Mouse (Mus musculus) CD8-positive naive resting alpha-beta T cell, adult 2 months (primary cell): ENCODE measurements around the gene Slc16a13.

Experiments used
- DNase-seq, 2 experiments: peaks; one replicate each; pipeline ENCODE4 v3.0.0; 2022; ENCODE audit warnings: low read depth in 2 of 2, low spot score in 2 of 2

Slc16a13 gene

DNA sequence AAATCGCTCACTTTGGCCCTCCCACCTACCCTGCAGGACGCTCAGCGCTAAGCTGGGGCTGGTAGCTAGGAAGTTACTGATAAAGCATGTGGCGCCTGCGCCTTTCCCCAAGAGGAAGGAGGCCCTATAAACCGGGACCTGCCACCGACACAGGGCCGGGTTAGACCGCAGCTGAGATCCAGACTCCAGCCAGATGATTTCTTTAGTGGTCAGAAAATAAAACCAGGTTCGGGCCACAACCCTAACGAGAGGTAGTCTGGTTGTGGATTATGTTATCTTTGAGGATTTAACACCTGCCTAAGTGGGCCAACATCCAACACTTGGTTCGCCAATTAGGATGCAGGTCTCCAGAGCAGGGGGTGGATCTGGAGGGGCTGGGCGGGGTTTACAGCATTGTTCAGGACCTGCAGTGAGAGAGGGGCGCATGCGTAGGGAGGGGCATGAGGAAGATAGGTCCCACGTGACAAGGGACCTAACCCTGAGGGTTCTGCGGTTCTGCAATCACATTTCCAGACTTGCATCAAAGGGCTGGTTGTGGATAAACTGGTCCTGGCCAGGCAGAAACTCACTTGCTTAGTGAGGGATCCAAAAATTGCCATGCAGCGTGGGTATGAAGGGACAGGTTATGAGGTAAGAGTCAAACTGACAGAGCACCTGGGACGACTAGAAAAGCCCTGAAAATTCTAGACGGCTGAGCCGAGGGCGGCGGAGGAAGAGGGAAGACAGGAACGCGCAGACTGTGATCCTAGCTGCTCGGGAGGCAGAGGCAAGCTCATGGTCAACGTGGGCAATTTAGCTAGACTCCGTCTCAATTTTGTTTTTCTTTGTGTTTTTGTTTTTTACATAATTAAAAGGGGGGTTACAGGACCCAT, at the start of gene Slc16a13:
Slc16a13 (minus strand) TSS at position 334 of the 872 bp plus-strand sequence.
- DNase-seq: peak; percentile 84 to 89

GRCm38 (mm10) chr11:70266405-70266804, 45.5 kb upstream of the Slc16a13 start:
- no peak for DNase-seq

- no peak for DNase-seq
These were observed 45.0 kb upstream of the Slc16a13 start for GRCm38 (mm10) chr11:70265819-70266218.

GRCm38 (mm10) chr11:70265252-70265651, 44.4 kb upstream of the Slc16a13 start:
- no peak for DNase-seq

DNA sequence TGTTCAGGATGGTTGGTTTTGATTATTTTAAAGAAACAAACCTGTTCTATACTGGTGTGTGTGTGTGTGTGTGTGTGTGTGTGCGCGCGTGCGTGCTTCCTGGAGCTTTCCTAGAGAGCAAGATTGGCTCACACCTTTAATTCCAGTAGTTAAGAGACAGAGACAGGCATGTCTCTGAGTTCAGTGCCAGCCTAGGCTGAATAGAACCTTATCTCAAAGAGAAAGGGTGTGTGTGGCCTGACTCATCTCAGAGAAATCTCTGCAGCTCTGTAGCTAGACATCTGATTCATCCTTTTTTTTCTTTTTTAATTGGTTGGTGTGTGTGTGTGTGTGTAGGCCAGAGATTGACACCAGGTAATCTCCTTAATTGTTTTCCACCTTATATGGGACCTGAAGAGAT, 38.2 kb upstream of the Slc16a13 start:
- no peak for DNase-seq

DNA sequence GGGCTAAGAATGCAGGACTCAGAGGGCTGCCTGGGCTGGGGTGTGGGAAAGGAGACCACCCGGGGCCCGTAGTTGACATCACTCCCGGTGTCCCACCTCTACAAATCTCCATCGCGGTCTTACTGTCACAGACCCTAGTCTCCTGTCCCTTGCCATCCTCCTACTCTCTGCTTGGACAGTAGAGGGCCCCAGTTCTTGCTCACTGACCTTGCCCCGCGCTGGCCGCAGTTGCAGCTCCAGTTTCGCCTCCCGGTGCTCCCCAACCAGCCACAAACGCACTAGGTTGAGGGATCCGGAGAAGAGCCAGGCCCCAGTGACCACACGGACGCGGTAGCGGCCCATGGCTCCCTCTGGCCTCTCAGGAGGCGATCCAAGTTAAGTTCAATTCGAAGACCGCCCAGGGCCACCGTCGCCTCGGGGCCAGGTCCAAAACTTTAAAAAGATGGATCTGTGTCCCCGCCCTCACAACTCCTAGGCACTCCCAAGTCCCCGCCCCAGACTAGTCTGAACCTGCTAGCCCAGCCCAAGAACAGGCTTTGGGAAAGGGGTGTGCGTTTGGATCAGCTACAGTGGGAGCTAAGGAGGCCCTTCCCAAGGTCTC, 34.2 kb upstream of the Slc16a13 start, which contains the start of gene Alox12:
Alox12 (minus strand) TSS at position 423 of the 601 bp plus-strand sequence.
- DNase-seq: no peak

DNA sequence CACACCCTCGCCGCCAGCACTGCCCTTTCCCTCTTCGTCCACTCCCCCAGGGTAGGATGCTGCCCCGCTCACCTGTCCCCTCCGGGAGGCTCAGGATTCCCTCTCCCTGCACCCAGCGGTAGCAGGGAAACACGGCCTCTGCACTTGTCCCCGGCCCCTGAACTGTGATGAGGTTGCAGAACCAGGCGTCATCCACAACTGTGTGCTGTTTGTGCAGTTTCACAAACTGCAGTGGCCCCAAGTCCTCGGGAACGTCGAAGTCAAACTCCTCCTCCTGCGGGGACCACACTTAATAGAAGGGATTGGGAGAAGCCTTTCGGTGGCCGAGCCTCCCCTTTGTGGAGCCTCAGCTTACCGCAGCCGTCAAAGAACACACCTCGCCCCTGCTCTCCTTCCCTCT, 33.5 kb upstream of the Slc16a13 start:
- DNase-seq: no peak

- DNase-seq: no peak
These were observed 31.0 kb upstream of the Slc16a13 start for GRCm38 (mm10) chr11:70251853-70252252.

DNA sequence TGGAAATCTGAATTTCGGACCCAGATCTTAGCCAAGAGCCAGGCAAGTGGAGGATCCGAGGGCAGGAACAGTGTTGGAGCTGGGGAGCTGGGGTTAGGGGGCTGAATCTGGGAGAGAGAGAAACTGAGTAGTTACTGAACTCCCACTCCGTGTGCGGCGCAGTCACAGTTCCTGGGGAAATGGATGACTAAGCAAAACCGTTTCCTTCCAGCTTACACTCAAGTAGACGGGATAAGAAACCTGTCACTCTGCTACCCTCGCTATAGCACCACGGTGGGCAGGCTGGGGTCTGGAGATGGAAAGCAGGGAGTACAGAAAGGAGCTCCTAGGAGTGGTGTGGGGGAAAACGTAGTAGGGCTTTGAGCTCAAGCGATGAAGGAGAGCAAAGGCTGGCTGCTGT, 29.3 kb upstream of the Slc16a13 start:
- DNase-seq: no peak

- peak; percentile 80 to 84 for DNase-seq
These were observed 26.4 kb upstream of the Slc16a13 start for GRCm38 (mm10) chr11:70247136-70247845.

GRCm38 (mm10) chr11:70242591-70242990, 21.7 kb upstream of the Slc16a13 start:
- no peak for DNase-seq

DNA sequence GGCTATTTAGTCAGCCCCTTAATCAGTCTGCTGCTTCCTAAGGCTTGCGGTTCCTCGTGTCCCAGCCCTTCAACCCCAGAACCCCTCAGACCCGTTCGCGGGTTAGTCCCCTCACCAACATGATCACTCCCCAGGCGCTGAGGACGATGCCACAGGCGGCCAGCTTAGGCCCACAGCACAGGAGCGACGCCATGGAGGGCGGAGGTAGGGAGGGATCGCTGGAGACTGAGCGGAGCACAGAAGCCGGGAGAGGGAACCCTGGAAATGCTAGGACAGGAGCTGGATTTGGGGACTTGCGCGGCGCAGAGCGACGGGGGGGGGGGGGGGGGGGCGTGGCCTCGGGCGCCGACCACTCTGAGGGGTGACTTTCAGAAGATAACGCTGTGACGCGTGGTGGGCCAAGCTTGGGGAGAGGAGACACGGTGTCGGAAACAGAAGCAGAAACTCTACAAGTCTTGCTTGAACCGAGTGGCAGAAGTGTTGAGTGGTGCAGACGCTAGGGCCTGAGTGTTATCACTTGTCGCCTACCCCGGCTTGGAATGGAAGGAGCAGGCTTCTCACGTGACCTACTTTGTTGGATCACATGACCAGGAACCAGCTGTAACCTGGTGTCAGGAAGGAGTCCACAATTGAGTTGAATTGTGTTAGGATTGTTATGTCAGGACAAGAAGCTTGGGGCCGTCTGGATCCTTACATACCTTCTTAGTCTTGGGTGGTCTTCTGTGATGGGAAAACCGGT, 18.8 kb upstream of the Slc16a13 start, which contains the start of the genes Gm21988 and Rnasek:
Gm21988 (minus strand) TSS at position 290 of the 739 bp plus-strand sequence.
Rnasek (minus strand) TSS at position 302 of the 739 bp plus-strand sequence.
- DNase-seq: peak; percentile 66 to 82

DNA sequence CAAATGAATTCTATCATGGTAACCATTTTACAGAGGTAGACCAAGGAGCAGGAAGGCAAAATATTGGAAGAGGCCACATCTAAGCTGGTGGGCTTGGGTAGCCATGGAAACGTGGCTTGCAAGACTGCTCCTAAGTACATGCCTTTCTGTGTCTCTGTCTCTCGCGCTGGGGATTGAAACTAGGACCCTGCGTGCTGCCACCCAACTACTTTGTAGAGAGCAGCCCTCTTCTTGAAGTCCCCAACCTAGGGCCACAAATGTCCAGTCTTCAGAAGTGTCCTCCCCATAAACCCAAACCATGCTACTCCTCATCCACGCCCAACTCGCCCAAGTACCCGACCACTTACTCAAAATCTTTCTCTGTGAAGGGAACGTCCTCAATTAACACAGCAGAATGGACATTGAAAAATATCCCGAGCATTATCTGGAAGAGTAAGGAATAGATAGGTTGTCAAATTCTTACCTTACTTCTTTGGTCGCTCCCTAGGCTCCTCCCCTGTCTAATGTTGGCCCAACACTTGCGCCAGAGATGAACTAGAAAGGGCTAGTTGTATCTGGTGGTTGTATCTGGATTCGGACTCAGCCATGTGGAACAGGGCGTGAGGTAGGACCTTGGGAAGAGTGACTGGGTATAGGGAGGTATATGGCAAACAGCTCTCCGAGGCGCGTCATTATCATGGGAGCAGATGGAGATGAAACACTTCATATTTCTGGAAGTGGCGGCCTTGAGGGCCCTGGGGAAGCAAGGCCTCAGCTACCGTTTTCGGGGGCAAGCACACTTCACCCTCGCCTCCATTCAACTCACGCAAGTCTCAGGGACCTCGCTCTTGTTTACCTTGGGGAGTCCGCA, 18.0 kb upstream of the Slc16a13 start:
- no peak for DNase-seq

GRCm38 (mm10) chr11:70237457-70238167, 16.7 kb upstream of the Slc16a13 start, which contains the start of gene 0610010K14Rik:
Gene 0610010K14Rik (minus strand): TSS chr11:70237914.
- peak; percentile 90 to 92 for DNase-seq

DNA sequence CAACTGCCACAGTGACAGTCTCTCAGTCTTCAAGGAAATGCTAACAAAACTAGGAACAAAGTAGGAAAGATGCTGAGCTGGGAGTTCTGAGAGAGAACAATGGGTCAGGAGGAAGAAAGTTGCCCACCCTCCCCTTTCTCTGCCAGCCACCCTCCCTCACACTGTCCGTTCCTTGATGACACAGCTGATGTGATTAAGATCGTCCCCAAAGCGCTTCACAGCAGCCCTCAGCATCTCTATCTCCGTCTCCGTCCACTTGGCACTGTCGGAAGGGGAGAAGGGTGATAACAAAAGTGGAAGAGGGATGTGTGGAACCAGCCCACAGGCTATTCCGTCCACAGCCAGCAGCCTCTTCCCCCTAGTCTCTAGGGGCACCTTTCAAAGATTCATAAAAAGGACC, 15.9 kb upstream of the Slc16a13 start:
- no peak for DNase-seq

GRCm38 (mm10) chr11:70235254-70235900, 14.5 kb upstream of the Slc16a13 start:
- no peak for DNase-seq

- no peak for DNase-seq
These were observed 13.6 kb upstream of the Slc16a13 start for GRCm38 (mm10) chr11:70234497-70234896.

- DNase-seq: no peak
These were observed 13.2 kb upstream of the Slc16a13 start for GRCm38 (mm10) chr11:70234037-70234436.

DNA sequence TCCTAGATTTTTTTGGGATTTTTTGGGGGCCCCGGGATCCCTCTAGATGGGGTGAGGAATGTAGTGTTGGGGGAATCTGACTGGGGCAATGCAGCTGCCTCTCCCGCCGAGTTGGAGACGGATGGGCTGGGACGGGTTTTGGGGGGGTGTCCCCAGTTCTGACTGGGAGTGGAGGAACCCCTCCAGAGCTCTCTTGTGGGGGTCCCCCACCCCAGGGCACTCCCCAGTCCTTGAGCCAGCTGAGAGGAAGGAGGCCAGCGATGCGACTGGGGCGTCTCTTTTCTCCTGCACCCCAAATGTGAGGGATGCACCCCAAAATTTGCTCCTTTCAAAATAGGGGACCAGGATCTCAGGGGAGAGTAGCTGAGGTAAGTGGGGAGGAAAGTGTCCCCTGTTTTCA, 12.2 kb upstream of the Slc16a13 start:
- no peak for DNase-seq
